Mouse (Mus musculus) T-helper 1 cell (primary cell): ENCODE data around the gene Timm29.

ENCODE experiments used
- in situ Hi-C: fragments of 300-600 bp; cut with MboI, MseI; formaldehyde crosslinking; loops from one replicate; pipeline ENCODE4 v1.15.1; 2025; ENCODE audit warnings: high pct_unique_total_duplicates

The Timm29 gene

GRCm38 (mm10) chr9:21616232-21616781 lies 23.8 kb downstream of the Timm29 start:
- in situ Hi-C loops, result no loop called here

GRCm38 (mm10) chr9:21617066-21617465 lies 24.5 kb downstream of the Timm29 start:
- in situ Hi-C loops, result no loop called here

- in situ Hi-C loops, result no loop called here
Measured at GRCm38 (mm10) chr9:21620229-21620628, 27.7 kb downstream of the Timm29 start.

- in situ Hi-C loops, result no loop called here
Measured at GRCm38 (mm10) chr9:21622676-21623075, 30.2 kb downstream of the Timm29 start.

GRCm38 (mm10) chr9:21625342-21626339 lies 33.1 kb downstream of the Timm29 start:
- in situ Hi-C loops, result no loop called here

GRCm38 (mm10) chr9:21626571-21626970 lies 34.0 kb downstream of the Timm29 start:
- in situ Hi-C loops, result no loop called here

- in situ Hi-C loops, result no loop called here
Measured at GRCm38 (mm10) chr9:21627145-21627795, 34.7 kb downstream of the Timm29 start.

GRCm38 (mm10) chr9:21630673-21631072 lies 38.2 kb downstream of the Timm29 start:
- in situ Hi-C loops, result no loop called here

GRCm38 (mm10) chr9:21633106-21633505 lies 40.6 kb downstream of the Timm29 start:
- in situ Hi-C loops, result no loop called here

GRCm38 (mm10) chr9:21635639-21636038 lies 43.1 kb downstream of the Timm29 start:
- in situ Hi-C loops, result no loop called here

GRCm38 (mm10) chr9:21639031-21639430 lies 46.5 kb downstream of the Timm29 start:
- in situ Hi-C loops, result no loop called here
